Mouse (Mus musculus): ENCODE results near the gene Zfp524.

GRCm38 (mm10) chr7:5020000-5020681, 5.9 kb downstream of the Zfp524 start, which contains the start of the genes Zfp865 and Ccdc106:
- TF ChIP-seq CTCF (IDR thresholded peaks at IDR 0.05; ENCODE audit: low read depth) (peak; percentile 22; the same call in 1 of the 2 replicates), EP300 (IDR thresholded peaks at IDR 0.05; ENCODE audit: low read depth) (no peak)

Measured in liver, embryonic 14.5 days (tissue).